8 mouse cellular contexts compared by ENCODE assay signal in the genomic region with DNA sequence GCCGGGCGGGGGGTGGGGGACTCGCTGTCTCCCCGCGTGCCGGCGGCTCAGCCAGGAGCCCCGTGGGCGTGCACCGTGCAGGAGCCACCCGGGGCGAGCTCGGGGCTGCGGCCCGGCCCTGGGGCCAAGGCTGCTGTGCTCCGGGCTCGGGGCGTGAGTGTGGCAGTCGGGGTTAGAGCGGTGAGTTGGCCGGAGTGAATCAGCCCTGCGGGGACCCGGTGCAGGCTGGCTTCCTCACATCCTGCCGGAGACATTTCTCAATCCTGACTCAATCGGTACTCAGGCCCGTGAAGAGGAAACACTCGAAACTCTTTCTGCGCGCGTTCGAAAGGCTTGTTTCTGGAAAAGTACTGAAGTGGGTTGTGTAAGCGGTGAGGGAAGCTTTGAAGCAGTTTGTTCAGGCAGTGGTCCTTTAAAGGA. TPM values are rescaled to one million over a fixed set of nuclear protein-coding genes. Genes with fewer than 3 reads are reported as not detected.
DNase-seq lines count a peak whose midpoint lies in the region; ATAC-seq and TF ChIP-seq lines count a peak whose summit lies in the region.

No protein-coding gene starts in this region.

- no peaks in the 10 kb centered on the region for H3K36me3 ChIP-seq in ES-Bruce4 (ENCODE audit: control insufficient read depth, insufficient read depth, low read length, poor library complexity, severe bottlenecking)
- peaks cover 6% of the 10 kb centered on the region for H3K36me3 ChIP-seq in erythroblast, embryonic 14.5 days (ENCODE audit: control insufficient read depth)
- no peaks in the 10 kb centered on the region for H3K36me3 ChIP-seq in intestine, postnatal 0 days (ENCODE audit: control insufficient read depth, insufficient read depth)

- DNase-seq in cerebellum, adult 2 months: no peak
- no peak for DNase-seq in cerebellum, adult 9-11 months
- DNase-seq in layer of hippocampus, postnatal 10 days (ENCODE audit: low spot score in 2 of 2): no peak
- DNase-seq in gastrocnemius, adult 18-20 months (ENCODE audit: low spot score): no peak

- H3K4me1 ChIP-seq in cerebellum, adult 2 months (ENCODE audit: control insufficient read depth, insufficient read depth, low read length): peaks cover 18% of the 10 kb centered on the region
- peaks cover 3% of the 10 kb centered on the region for H3K4me1 ChIP-seq in ES-Bruce4 (ENCODE audit: control insufficient read depth, insufficient read depth, low read length)
- H3K4me1 ChIP-seq in erythroblast, embryonic 14.5 days (ENCODE audit: control insufficient read depth): peaks cover 59% of the 10 kb centered on the region
- H3K4me1 ChIP-seq in intestine, postnatal 0 days (replicated peaks; ENCODE audit: control insufficient read depth, insufficient read depth, low read length): 0 out of 2 replicates have a peak, but pooled peaks cover 6% of the 10 kb centered on the region

- H3K9ac ChIP-seq in ES-Bruce4 (ENCODE audit: low read depth, poor library complexity, severe bottlenecking): peak overlapping the region; percentile 80
- peak overlapping the region; percentile 93 for H3K9ac ChIP-seq in intestine, postnatal 0 days (ENCODE audit: low read depth, low read length)

- WGBS in cerebellum, adult 2 months: under 1% methylated on average over 32 of the region's 32 CpGs
- 1% methylated on average over 32 of the region's 32 CpGs for WGBS in intestine, postnatal 0 days

- peak; percentile 60 for ATAC-seq in intestine, postnatal 0 days
- ATAC-seq in megakaryocyte, adult 5-6 weeks (ENCODE audit: poor library complexity, severe bottlenecking): peak; percentile 56

- no peak for TF ChIP-seq CTCF in cerebellum, adult 2 months (IDR thresholded peaks at IDR 0.05; ENCODE audit: borderline replicate concordance, insufficient read depth, low read depth, low read length)
- no peak for TF ChIP-seq CTCF in ES-Bruce4 (IDR thresholded peaks at IDR 0.05; ENCODE audit: low read depth, low read length)
- no peak for TF ChIP-seq CTCF in intestine, postnatal 0 days (IDR thresholded peaks at IDR 0.05; ENCODE audit: low read depth)

- H3K4me3 ChIP-seq in cerebellum, adult 2 months (replicated peaks; ENCODE audit: insufficient read depth, low read depth, low read length): peak overlapping the region; percentile 73
- peak overlapping the region; percentile 97 for H3K4me3 ChIP-seq in ES-Bruce4 (ENCODE audit: low read depth, low read length)
- H3K4me3 ChIP-seq in erythroblast, embryonic 14.5 days (replicated peaks): peak overlapping the region; percentile 94
- peak overlapping the region; percentile 89 for H3K4me3 ChIP-seq in intestine, postnatal 0 days (ENCODE audit: low read depth, low read length)

- TF ChIP-seq POLR2A in cerebellum, adult 2 months (IDR thresholded peaks at IDR 0.05; ENCODE audit: borderline replicate concordance, insufficient read depth, low read length): no peak
- TF ChIP-seq POLR2A in ES-Bruce4 (IDR thresholded peaks at IDR 0.05; ENCODE audit: insufficient read depth, low read length): no peak

- no peak for TF ChIP-seq EP300 in ES-Bruce4 (IDR thresholded peaks at IDR 0.05; ENCODE audit: insufficient read depth, low read depth, low read length)

- H3K9me3 ChIP-seq in ES-Bruce4 (replicated peaks; ENCODE audit: control insufficient read depth, insufficient read depth, low read length, poor library complexity, severe bottlenecking): no peaks in the 10 kb centered on the region
- no peaks in the 10 kb centered on the region for H3K9me3 ChIP-seq in erythroblast, embryonic 14.5 days (ENCODE audit: control insufficient read depth, low read length)
- H3K9me3 ChIP-seq in intestine, postnatal 0 days (ENCODE audit: control insufficient read depth): no peaks in the 10 kb centered on the region

- no peak overlapping the region for H3K27ac ChIP-seq in cerebellum, adult 2 months (ENCODE audit: insufficient read depth, low read length)
- no peak overlapping the region for H3K27ac ChIP-seq in ES-Bruce4 (ENCODE audit: insufficient read depth, low read length)
- H3K27ac ChIP-seq in intestine, postnatal 0 days (ENCODE audit: low read depth, low read length): peak overlapping the region; percentile 80

- no peaks in the 10 kb centered on the region for H3K27me3 ChIP-seq in cerebellum, adult 2 months (ENCODE audit: control insufficient read depth, insufficient read depth, low read length)
- no peaks in the 10 kb centered on the region for H3K27me3 ChIP-seq in ES-Bruce4 (ENCODE audit: control insufficient read depth, insufficient read depth, low read length, poor library complexity, severe bottlenecking)
- peaks cover 18% of the 10 kb centered on the region for H3K27me3 ChIP-seq in erythroblast, embryonic 14.5 days (ENCODE audit: control insufficient read depth)
- no peaks in the 10 kb centered on the region for H3K27me3 ChIP-seq in intestine, postnatal 0 days (replicated peaks; ENCODE audit: control insufficient read depth, insufficient read depth, low read length)

- H3K4me2 ChIP-seq in intestine, postnatal 0 days (replicated peaks; ENCODE audit: low read depth): peak overlapping the region; percentile 69

RNA-seq across cellular contexts. Expression of gene Pgs1, which starts 0.9 kb away (rescaled TPM):
- 70.5 and 76.5 TPM in 2 replicates for polyA plus RNA-seq in cerebellum, adult 2 months (2012; rRNA removed)
- 31.5 and 35.5 TPM in 2 replicates for polyA plus RNA-seq in ES-Bruce4 (2011; ENCODE audit: insufficient read depth, insufficient read length, low read depth, missing spikeins)
- polyA plus RNA-seq in erythroblast, embryonic 14.5 days (2012): 2.6 and 2.8 TPM in 2 replicates
- 23.1 and 24.0 TPM in 2 replicates for polyA plus RNA-seq in intestine, postnatal 0 days (2015; fragmentation: Nextera tagmentation; extraction: Ambion mirVana)
- 18.7 and 22.4 TPM in 2 replicates for total RNA-seq in megakaryocyte, adult 5-6 weeks (2015)
- 26.7 and 27.2 TPM in 2 replicates for total RNA-seq in megakaryocyte, adult 5-6 weeks (2017)
- 10 to 100 TPM; 59.2 to 59.6 TPM for total RNA-seq in layer of hippocampus, postnatal 10 days (2021)
- 10 to 100 TPM; 17.6 to 18.5 TPM for total RNA-seq in gastrocnemius, adult 18-20 months (2021)

RNA-seq across cellular contexts. Expression of gene Socs3, which starts 17.2 kb away (rescaled TPM):
- polyA plus RNA-seq in cerebellum, adult 2 months (2012; rRNA removed): 1.6 and 2.1 TPM in 2 replicates
- polyA plus RNA-seq in ES-Bruce4 (2011; ENCODE audit: insufficient read depth, insufficient read length, low read depth, missing spikeins): 53.8 and 61.5 TPM in 2 replicates
- 1.9 and 2.0 TPM in 2 replicates for polyA plus RNA-seq in erythroblast, embryonic 14.5 days (2012)
- 15.7 and 15.9 TPM in 2 replicates for polyA plus RNA-seq in intestine, postnatal 0 days (2015; fragmentation: Nextera tagmentation; extraction: Ambion mirVana)
- 2.0 and 3.1 TPM in 2 replicates for total RNA-seq in megakaryocyte, adult 5-6 weeks (2015)
- 3.2 and 5.1 TPM in 2 replicates for total RNA-seq in megakaryocyte, adult 5-6 weeks (2017)
- 1 to 10 TPM; 2.3 to 2.8 TPM for total RNA-seq in layer of hippocampus, postnatal 10 days (2021)
- 1 to 10 TPM; 3.1 to 6.6 TPM for total RNA-seq in gastrocnemius, adult 18-20 months (2021)
